Mouse (Mus musculus) heart, postnatal 0 days (tissue): ENCODE data around the gene Gjb3. TPM values are rescaled to one million over a fixed set of nuclear protein-coding genes. Genes with fewer than 3 reads are reported as not detected.
A peak's percentile ranks its signal among the peaks of the same experiment; 100 is the strongest.

ENCODE experiments used
- ATAC-seq: fragments of 200-750 bp; cut with Nextera tagmentation; 2 replicates; pipeline ENCODE4 v1.8.0; 2017; ENCODE audit warnings: low read depth, moderate number of reproducible peaks, moderate library complexity; ENCODE audit not compliant: insufficient read depth
- DNase-seq: peaks from one replicate; pipeline ENCODE4 v3.0.0-alpha.2; 2016; ENCODE audit warnings: low spot score
- H3K27ac ChIP-seq: fragments of 300-500 bp; sonication (generic); 2 replicates; pipeline ENCODE4 v1.5.1; 2014; ENCODE audit warnings: low read depth, mild to moderate bottlenecking
- H3K27me3 ChIP-seq: fragments of 300-500 bp; sonication (generic); 2 replicates; pipeline ENCODE4 v1.6.1; 2014; ENCODE audit warnings: low read length, mixed read lengths; ENCODE audit not compliant: control insufficient read depth, insufficient read depth
- H3K36me3 ChIP-seq: fragments of 300-500 bp; sonication (generic); replicated peaks from 2 replicates; pipeline ENCODE4 v1.6.1; 2014; ENCODE audit warnings: low read length, mixed read lengths; ENCODE audit not compliant: control insufficient read depth, insufficient read depth
- H3K4me1 ChIP-seq: fragments of 300-500 bp; sonication (generic); 2 replicates; pipeline ENCODE4 v1.6.1; 2014; ENCODE audit warnings: antibody characterized with exemption; ENCODE audit not compliant: control insufficient read depth, insufficient read depth
- H3K4me2 ChIP-seq: fragments of 300-500 bp; sonication (generic); 2 replicates; pipeline ENCODE4 v1.6.1; 2014; ENCODE audit warnings: low read depth, mild to moderate bottlenecking, low read length, moderate library complexity
- H3K4me3 ChIP-seq: fragments of 300-500 bp; sonication (generic); 2 replicates; pipeline ENCODE4 v1.5.1; 2014; ENCODE audit warnings: low read depth, low read length
- H3K9ac ChIP-seq: fragments of 300-500 bp; sonication (generic); replicated peaks from 2 replicates; pipeline ENCODE4 v1.6.1; 2014; ENCODE audit warnings: low read depth, low read length, mixed read lengths
- H3K9me3 ChIP-seq: fragments of 300-500 bp; sonication (generic); replicated peaks from 2 replicates; pipeline ENCODE4 v1.6.1; 2016; ENCODE audit warnings: low read length; ENCODE audit not compliant: control insufficient read depth
- CTCF ChIP-seq: IDR thresholded peaks from 2 replicates; pipeline ENCODE4 v1.5.1; 2016; ENCODE audit warnings: antibody characterized with exemption, control low read depth, low read depth
- EP300 ChIP-seq: IDR thresholded peaks from 2 replicates; pipeline ENCODE4 v1.6.1; 2016; ENCODE audit warnings: antibody characterized with exemption, low read depth
- WGBS: fragments of 180-500 bp; shearing (Covaris S2); extraction: QIAGEN DNeasy Blood & Tissue Kit; methylation state at CpG from one replicate; pipeline ENCODE4 v1.1.7; 2014; 5-methylcytosine and 5-hydroxymethylcytosine counted together
- polyA plus RNA-seq: library from polyadenylated mRNA; unstranded; fragments of >200 nt; fragmentation: Nextera tagmentation; extraction: Ambion mirVana; gene quantifications from 2 replicates; pipeline ENCODE4 v1.2.1, GENCODE M21; 2015
- total RNA-seq: library from RNA; depleted of rRNA; stranded (reverse); fragments of >200 nt; gene quantifications from 2 replicates; pipeline ENCODE4 v1.2.3, GENCODE M21; 2014; ENCODE audit warnings: low replicate concordance

The Gjb3 gene
- total and polyA plus RNA-seq, 2 experiments from 2014 or later, result 0.16 TPM; not detected in 1

DNA sequence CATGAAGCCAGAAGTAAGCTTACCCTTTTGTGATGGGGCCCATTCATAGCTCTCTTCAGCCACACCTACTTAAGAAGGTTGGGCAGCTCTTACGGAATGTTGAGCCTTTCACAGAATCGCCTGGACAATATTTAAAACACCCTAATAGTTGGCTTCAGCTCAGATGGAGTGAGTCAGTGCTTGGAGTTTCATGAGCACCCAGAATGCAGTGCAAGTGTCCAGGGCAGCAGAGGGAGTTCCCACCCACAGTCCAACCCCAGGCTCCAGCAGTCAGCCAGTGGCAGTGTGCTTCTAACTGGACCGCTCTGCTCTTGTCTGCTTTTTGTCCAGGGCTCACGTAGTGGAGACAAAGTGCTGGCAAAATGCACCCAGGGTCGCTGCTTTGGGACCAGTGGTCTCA is 40.9 kb upstream of the Gjb3 start:
- H3K27ac ChIP-seq, result 0 out of 2 replicates have a peak overlapping the region, but pooled peaks have one; percentile 43
- no peaks in the 10 kb centered on the region for H3K36me3 ChIP-seq
- H3K9ac ChIP-seq, result no peak overlapping the region
- TF ChIP-seq CTCF, result no peak
- no peak for TF ChIP-seq EP300
- H3K4me2 ChIP-seq, result no peak overlapping the region
- 27% methylated on average over 5 of the region's 5 CpGs for WGBS
- H3K4me3 ChIP-seq, result no peak overlapping the region
- no peaks in the 10 kb centered on the region for H3K9me3 ChIP-seq
- H3K4me1 ChIP-seq, result 0 out of 2 replicates have a peak, but pooled peaks cover 4% of the 10 kb centered on the region
- H3K27me3 ChIP-seq, result 0 out of 2 replicates have a peak, but pooled peaks cover 3% of the 10 kb centered on the region
- peak; percentile 56 for DNase-seq
- ATAC-seq, result peak; percentile 69

DNA sequence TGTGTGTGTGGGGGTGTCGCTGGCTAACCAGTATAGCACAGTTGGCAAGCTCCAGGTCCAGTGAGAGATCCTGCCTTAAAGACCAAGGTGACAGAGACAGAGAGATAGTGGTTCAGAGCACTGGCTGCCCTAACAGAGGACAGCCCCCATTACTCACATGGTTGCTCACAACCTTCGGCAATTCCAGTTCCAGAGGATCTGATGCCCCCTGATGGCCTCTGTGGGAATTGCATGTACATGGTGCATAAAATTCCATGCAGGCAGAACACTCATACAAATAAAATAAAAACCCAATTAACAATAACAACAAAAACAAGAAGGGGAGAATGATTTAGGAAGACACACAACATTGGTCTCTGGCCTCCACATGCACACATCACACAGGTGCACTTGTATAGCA is 39.8 kb upstream of the Gjb3 start:
- Histone ChIP-seq H3K4me3 (no peak overlapping the region), H3K9me3 (no peaks in the 10 kb centered on the region), H3K27me3 (0 out of 2 replicates have a peak, but pooled peaks cover 3% of the 10 kb centered on the region), H3K27ac (no peak overlapping the region), H3K4me2 (no peak overlapping the region), H3K4me1 (0 out of 2 replicates have a peak, but pooled peaks cover 4% of the 10 kb centered on the region), H3K9ac (no peak overlapping the region), H3K36me3 (no peaks in the 10 kb centered on the region)
- TF ChIP-seq EP300 (no peak), CTCF (peak; percentile 21; the same call in 1 of the 2 replicates)
- ATAC-seq (no peak), DNase-seq (no peak)
- WGBS, result 46% methylated on average over 2 of the region's 2 CpGs

DNA sequence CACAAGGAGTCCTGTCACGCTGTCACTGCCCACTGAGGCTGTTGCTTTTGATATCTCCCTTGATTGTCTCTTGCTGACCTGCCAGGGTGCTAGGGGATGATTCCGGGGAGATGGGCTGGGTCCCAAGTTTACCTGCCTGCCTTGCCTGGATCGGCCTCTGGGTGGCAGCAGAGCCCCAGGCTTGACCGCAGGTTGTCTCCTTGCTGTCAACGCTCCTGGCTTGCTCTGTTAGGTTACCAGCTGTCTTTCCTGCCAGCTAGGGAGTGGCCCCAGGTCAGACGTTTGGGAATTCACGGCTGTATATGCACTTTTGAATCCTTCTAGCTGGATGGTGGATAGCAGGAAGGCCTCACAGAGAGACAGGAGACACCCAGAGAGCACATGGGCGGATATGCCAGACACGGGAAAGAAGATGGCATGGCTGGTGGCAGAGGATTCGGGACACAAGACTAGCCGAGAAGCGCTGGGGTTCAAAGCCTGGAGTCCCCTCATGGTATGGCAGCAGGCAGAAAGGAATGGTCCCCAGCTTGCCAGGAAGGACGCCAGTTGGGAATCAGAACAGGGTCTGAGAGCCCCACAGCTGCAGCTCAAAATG is 37.8 kb upstream of the Gjb3 start:
- 0 out of 2 replicates have a peak, but pooled peaks cover 3% of the 10 kb centered on the region for H3K27me3 ChIP-seq
- no peak overlapping the region for H3K27ac ChIP-seq
- TF ChIP-seq CTCF (peak; percentile 97), EP300 (no peak)
- H3K4me3 ChIP-seq, result no peak overlapping the region
- H3K4me2 ChIP-seq, result no peak overlapping the region
- 28% methylated on average over 13 of the region's 13 CpGs for WGBS
- ATAC-seq, result 0 out of 2 replicates have a peak, but pooled peaks have one; percentile 27
- peak; percentile 51 for DNase-seq
- H3K36me3 ChIP-seq, result no peaks in the 10 kb centered on the region
- H3K4me1 ChIP-seq, result 0 out of 2 replicates have a peak, but pooled peaks cover 2% of the 10 kb centered on the region
- H3K9me3 ChIP-seq, result no peaks in the 10 kb centered on the region
- H3K9ac ChIP-seq, result no peak overlapping the region

DNA sequence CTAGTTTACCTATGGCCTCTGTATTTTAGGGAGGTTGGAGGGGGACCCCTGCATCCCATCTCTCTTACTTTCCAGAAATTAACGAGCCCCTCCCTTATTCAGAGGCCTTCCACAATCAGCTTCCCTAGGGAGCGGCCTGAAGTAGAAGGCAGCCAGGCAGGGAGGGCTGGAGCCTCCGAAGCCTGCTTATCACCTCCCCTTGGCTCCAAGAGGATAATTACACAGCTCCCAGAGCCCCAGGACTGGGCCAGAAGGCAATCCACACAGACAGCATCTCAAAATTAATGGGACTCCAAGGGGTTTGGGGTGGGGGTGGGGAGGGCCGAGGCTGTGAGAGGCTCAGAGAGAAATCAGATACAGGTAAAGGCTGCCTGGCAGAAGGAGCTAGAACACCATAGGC is 35.2 kb upstream of the Gjb3 start:
- H3K9ac ChIP-seq, result no peak overlapping the region
- no peaks in the 10 kb centered on the region for H3K36me3 ChIP-seq
- H3K27me3 ChIP-seq, result no peaks in the 10 kb centered on the region
- H3K4me3 ChIP-seq, result no peak overlapping the region
- no peak for DNase-seq
- no peak overlapping the region for H3K27ac ChIP-seq
- H3K4me1 ChIP-seq, result no peaks in the 10 kb centered on the region
- TF ChIP-seq CTCF (no peak), EP300 (no peak)
- no peak overlapping the region for H3K4me2 ChIP-seq
- 12% methylated on average over 4 of the region's 4 CpGs for WGBS
- no peaks in the 10 kb centered on the region for H3K9me3 ChIP-seq
- ATAC-seq, result no peak

DNA sequence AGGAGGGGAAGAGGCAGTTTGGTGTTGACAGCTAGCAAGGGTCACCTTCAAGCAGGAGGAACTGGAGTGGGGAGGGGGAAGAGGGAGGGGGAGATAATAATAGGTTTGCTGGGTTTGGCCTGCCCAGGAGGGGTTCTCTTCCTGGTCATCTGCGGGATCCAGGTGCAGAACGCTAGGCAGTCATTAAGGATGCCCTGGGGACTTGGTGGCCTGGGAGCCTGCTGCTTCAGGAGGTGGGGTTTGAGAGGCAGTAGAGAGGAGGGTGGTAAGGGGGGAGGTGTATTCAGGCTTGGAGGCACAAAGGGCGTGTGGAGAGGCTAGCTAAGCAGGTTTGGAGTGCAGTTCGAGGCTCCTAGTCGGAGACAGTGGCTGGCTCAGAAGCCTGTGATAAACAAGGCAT is 34.8 kb upstream of the Gjb3 start:
- Histone ChIP-seq H3K9ac (no peak overlapping the region), H3K27me3 (no peaks in the 10 kb centered on the region), H3K4me1 (no peaks in the 10 kb centered on the region), H3K36me3 (no peaks in the 10 kb centered on the region), H3K9me3 (no peaks in the 10 kb centered on the region), H3K27ac (no peak overlapping the region), H3K4me2 (no peak overlapping the region), H3K4me3 (no peak overlapping the region)
- DNase-seq (no peak), ATAC-seq (peak; percentile 47; the same call in 1 of the 2 replicates)
- TF ChIP-seq CTCF, result no peak
- no peak for TF ChIP-seq EP300
- WGBS, result 28% methylated on average over 5 of the region's 5 CpGs

DNA sequence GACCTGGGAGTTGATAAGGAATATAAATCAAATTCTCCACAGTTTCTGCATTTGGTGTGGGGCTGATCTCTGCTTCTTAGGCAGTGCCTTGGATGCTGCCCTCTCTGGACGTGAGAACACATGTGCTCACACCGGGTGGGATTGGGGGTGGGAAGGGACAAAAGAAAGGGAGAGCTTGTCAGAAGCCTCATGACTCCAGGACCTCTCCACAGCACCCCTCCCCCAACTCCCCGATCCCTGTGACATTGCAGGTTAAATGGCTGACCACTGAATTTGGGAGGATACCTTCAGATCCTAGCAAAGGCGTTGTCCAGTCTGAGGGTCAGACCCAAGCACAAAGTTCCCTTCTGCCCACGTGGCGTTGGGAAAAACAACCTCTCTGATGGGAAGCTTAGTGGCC is 33.8 kb upstream of the Gjb3 start:
- no peak for DNase-seq
- Histone ChIP-seq H3K9me3 (no peaks in the 10 kb centered on the region), H3K27ac (no peak overlapping the region), H3K36me3 (no peaks in the 10 kb centered on the region), H3K9ac (no peak overlapping the region), H3K27me3 (peaks cover 6% of the 10 kb centered on the region; the same call in 1 of the 2 replicates), H3K4me1 (no peaks in the 10 kb centered on the region), H3K4me3 (no peak overlapping the region), H3K4me2 (no peak overlapping the region)
- no peak for TF ChIP-seq CTCF
- no peak for TF ChIP-seq EP300
- ATAC-seq, result no peak
- 66% methylated on average over 6 of the region's 6 CpGs for WGBS
